Mouse (Mus musculus) kidney, embryonic 16.5 days (tissue): ENCODE measurements around the gene Gal3st3. TPM values are rescaled to one million over a fixed set of nuclear protein-coding genes. Genes with fewer than 3 reads are reported as not detected.

Experiments
- ATAC-seq: fragments of 200-750 bp; cut with Nextera tagmentation; 2 replicates; pipeline ENCODE4 v1.8.0; 2017; ENCODE audit warnings: moderate TSS enrichment; ENCODE audit not compliant: low FRiP score, low TSS enrichment
- H3K27ac ChIP-seq: fragments of 300-500 bp; sonication (generic); 2 replicates; pipeline ENCODE4 v1.5.1; 2014; ENCODE audit warnings: low read length
- H3K27me3 ChIP-seq: fragments of 300-500 bp; sonication (generic); 2 replicates; pipeline ENCODE4 v1.6.1; 2014; ENCODE audit warnings: low read length, control low read depth, mixed read lengths; ENCODE audit not compliant: insufficient read depth
- H3K36me3 ChIP-seq: fragments of 300-500 bp; sonication (generic); 2 replicates; pipeline ENCODE4 v1.6.1; 2014; ENCODE audit warnings: low read length, control low read depth, mixed read lengths; ENCODE audit not compliant: insufficient read depth
- H3K4me1 ChIP-seq: fragments of 300-500 bp; sonication (generic); 2 replicates; pipeline ENCODE4 v1.6.1; 2014; ENCODE audit warnings: low read length, control low read depth, mixed read lengths; ENCODE audit not compliant: insufficient read depth
- H3K4me2 ChIP-seq: fragments of 300-500 bp; sonication (generic); replicated peaks from 2 replicates; pipeline ENCODE4 v1.6.1; 2014; ENCODE audit warnings: low read depth, low read length
- H3K4me3 ChIP-seq: fragments of 300-500 bp; sonication (generic); 2 replicates; pipeline ENCODE4 v1.5.1; 2014; ENCODE audit warnings: mild to moderate bottlenecking, low read length
- H3K9ac ChIP-seq: fragments of 300-500 bp; sonication (generic); replicated peaks from 2 replicates; pipeline ENCODE4 v1.6.1; 2014; ENCODE audit warnings: low read length
- H3K9me3 ChIP-seq: fragments of 300-500 bp; sonication (generic); 2 replicates; pipeline ENCODE4 v1.6.1; 2016; ENCODE audit warnings: low read length, control low read depth
- WGBS: fragments of 180-500 bp; shearing (Covaris S2); extraction: QIAGEN DNeasy Blood & Tissue Kit; methylation state at CpG from one replicate; pipeline ENCODE4 v1.1.7; 2014; 5-methylcytosine and 5-hydroxymethylcytosine counted together
- polyA plus RNA-seq: library from polyadenylated mRNA; unstranded; fragments of >200 nt; fragmentation: Nextera tagmentation; extraction: Ambion mirVana; gene quantifications from 2 replicates; pipeline ENCODE4 v1.2.1, GENCODE M21; 2015

Gal3st3 gene
- polyA plus RNA-seq, 1 experiment from 2014 or later = 3.2 TPM

GRCm38 (mm10) chr19:5302455-5302854 lies 4.3 kb downstream of the Gal3st3 start:
- peaks cover 7% of the 10 kb centered on the region for H3K9me3 ChIP-seq
- H3K4me1 ChIP-seq = peaks cover 7% of the 10 kb centered on the region; the same call in 1 of the 2 replicates
- H3K27ac ChIP-seq = no peak overlapping the region
- no peak for ATAC-seq
- H3K4me3 ChIP-seq = no peak overlapping the region
- no peaks in the 10 kb centered on the region for H3K36me3 ChIP-seq
- no peak overlapping the region for H3K4me2 ChIP-seq
- H3K9ac ChIP-seq = no peak overlapping the region
- WGBS = 23% methylated on average over 4 of the region's 4 CpGs
- H3K27me3 ChIP-seq = no peaks in the 10 kb centered on the region

DNA sequence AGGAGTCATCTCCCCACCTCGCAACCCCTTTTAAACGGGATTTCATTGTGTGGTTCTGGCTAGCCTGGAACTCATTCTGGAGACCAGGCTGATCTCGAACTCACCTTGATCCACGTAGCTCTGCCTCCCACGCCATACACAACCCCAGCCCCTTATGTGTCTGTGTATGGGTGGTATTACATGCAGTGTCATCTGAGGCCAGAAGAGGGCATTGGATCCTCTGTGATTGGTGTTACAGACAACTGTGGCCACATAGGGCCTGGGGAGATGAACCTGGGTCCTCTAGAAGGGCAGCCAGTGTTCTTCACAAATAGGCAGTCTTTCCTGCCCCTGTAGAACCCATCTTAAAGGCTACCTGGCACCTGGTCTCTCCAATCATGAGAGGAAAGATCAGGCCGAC lies 8.1 kb downstream of the Gal3st3 start:
- Histone ChIP-seq H3K4me2 (no peak overlapping the region), H3K4me1 (peaks cover 3% of the 10 kb centered on the region; the same call in 1 of the 2 replicates), H3K27ac (no peak overlapping the region), H3K27me3 (no peaks in the 10 kb centered on the region), H3K36me3 (no peaks in the 10 kb centered on the region), H3K9me3 (peaks cover 13% of the 10 kb centered on the region), H3K9ac (no peak overlapping the region), H3K4me3 (no peak overlapping the region)
- no peak for ATAC-seq
- WGBS = 89% methylated on average over 6 of the region's 6 CpGs

DNA sequence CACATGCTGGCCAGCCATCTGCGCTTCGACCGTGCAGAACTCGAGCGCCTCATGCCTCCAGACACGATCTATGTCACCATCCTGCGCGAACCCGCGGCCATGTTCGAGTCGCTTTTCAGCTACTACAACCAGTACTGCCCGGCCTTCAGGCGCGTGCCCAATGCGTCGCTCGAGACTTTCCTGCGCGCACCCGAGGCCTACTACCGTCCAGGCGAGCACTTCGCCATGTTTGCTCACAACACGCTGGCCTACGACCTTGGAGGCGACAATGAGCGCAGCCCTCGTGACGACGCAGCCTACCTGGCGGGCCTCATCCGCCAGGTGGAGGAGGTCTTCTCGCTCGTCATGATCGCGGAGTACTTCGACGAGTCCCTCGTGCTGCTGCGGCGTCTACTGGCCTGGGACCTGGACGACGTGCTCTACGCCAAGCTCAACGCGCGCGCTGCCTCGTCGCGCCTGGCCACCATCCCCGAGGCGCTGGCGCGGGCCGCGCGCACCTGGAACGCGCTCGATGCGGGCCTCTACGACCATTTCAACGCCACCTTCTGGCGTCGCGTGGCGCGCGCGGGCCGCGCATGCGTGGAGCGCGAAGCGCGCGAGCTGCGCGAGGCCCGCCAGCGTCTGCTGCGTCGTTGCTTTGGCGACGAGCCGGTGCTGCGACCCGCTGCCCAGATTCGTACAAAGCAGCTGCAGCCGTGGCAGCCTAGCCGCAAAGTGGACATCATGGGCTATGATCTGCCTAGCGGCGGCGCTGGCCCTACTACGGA lies 9.0 kb downstream of the Gal3st3 start:
- Histone ChIP-seq H3K27ac (no peak overlapping the region), H3K27me3 (no peaks in the 10 kb centered on the region), H3K4me3 (peak overlapping the region; percentile 26), H3K4me1 (peaks cover 3% of the 10 kb centered on the region; the same call in 1 of the 2 replicates), H3K9me3 (peaks cover 13% of the 10 kb centered on the region), H3K9ac (peak overlapping the region; percentile 14; the same call in 1 of the 2 replicates), H3K4me2 (peak overlapping the region; percentile 48), H3K36me3 (no peaks in the 10 kb centered on the region)
- no peak for ATAC-seq
- WGBS = 41% methylated on average over 98 of the region's 98 CpGs

DNA sequence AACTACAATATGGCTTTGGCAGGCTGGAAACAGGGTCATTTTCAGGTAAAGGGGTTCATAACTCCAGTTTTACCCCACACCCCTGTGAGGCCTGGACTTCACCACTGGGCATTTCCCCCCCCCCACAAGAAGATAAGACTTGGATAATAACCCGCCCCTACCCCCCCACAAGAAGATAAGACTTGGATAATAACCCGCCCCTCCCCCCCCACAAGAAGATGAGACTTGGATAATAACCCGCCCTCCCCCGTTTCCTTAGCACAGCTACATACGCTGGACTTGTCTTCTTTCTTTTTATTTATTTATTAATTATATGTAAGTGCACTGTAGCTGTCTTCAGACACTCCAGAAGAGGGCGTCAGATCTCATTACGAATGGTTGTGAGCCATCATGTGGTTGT lies 10.9 kb downstream of the Gal3st3 start:
- Histone ChIP-seq H3K9ac (no peak overlapping the region), H3K27me3 (no peaks in the 10 kb centered on the region), H3K4me2 (no peak overlapping the region), H3K27ac (no peak overlapping the region), H3K4me3 (no peak overlapping the region), H3K36me3 (no peaks in the 10 kb centered on the region), H3K9me3 (peaks cover 13% of the 10 kb centered on the region), H3K4me1 (peaks cover 3% of the 10 kb centered on the region; the same call in 1 of the 2 replicates)
- no peak for ATAC-seq
- WGBS = 81% methylated on average over 7 of the region's 7 CpGs

DNA sequence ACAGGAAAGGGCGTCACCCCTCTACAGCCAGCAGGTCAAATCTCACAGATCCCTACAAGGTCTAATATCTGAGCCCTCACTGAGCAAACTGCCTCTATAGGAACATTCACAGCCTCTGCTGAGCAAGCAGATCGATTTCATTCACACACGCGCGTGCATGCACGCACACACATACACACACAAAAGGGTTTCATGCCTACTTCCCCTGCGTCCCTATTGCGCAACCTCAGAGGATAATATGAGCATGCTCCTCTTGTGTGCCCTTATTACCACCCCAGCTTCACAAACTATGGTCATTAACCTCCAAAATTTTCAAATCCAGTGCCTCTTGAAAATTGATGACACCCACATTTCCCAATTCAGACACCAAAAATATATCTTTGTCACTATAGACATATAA lies 15.1 kb downstream of the Gal3st3 start:
- no peak for ATAC-seq
- no peaks in the 10 kb centered on the region for H3K4me1 ChIP-seq
- H3K27me3 ChIP-seq = no peaks in the 10 kb centered on the region
- H3K9me3 ChIP-seq = peaks cover 3% of the 10 kb centered on the region; the same call in 1 of the 2 replicates
- no peak overlapping the region for H3K9ac ChIP-seq
- no peak overlapping the region for H3K27ac ChIP-seq
- no peak overlapping the region for H3K4me3 ChIP-seq
- H3K4me2 ChIP-seq = no peak overlapping the region
- 90% methylated on average over 8 of the region's 8 CpGs for WGBS
- no peaks in the 10 kb centered on the region for H3K36me3 ChIP-seq

DNA sequence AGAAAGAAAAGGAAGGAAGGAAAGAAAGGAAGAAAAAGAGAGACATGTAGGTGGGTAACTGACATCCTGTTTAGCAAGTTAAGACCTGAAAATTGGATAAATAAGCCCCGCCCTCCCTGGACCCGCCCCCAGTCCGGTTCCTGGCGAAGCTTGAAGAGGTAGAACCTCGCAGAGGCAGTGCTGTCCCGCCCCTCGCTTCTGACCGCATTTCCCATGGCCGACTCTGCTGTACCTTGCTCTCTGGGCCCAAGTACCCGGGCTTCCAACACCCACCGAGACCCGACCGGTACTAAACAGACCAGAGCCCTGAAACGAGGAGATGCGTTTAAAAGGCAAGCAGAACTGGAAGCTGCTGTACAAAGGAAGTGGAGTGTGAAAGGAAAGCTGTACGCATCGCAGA lies 25.7 kb downstream of the Gal3st3 start:
- Histone ChIP-seq H3K27me3 (no peaks in the 10 kb centered on the region), H3K4me3 (peak overlapping the region; percentile 25), H3K36me3 (no peaks in the 10 kb centered on the region), H3K9ac (no peak overlapping the region), H3K27ac (peak overlapping the region; percentile 16; the same call in 1 of the 2 replicates), H3K4me2 (peak overlapping the region; percentile 50), H3K4me1 (no peaks in the 10 kb centered on the region; the same call in 1 of the 2 replicates), H3K9me3 (no peaks in the 10 kb centered on the region)
- WGBS = 28% methylated on average over 17 of the region's 17 CpGs
- ATAC-seq = no peak

- Histone ChIP-seq H3K4me1 (no peaks in the 10 kb centered on the region; the same call in 1 of the 2 replicates), H3K9me3 (no peaks in the 10 kb centered on the region), H3K4me2 (no peak overlapping the region), H3K36me3 (no peaks in the 10 kb centered on the region), H3K27me3 (no peaks in the 10 kb centered on the region), H3K27ac (peak overlapping the region; percentile 61), H3K4me3 (no peak overlapping the region), H3K9ac (no peak overlapping the region)
- WGBS = 77% methylated on average over 19 of the region's 19 CpGs
- ATAC-seq = peak; percentile 57; the same call in 1 of the 2 replicates
Measured at GRCm38 (mm10) chr19:5327970-5328369, 29.8 kb downstream of the Gal3st3 start.

DNA sequence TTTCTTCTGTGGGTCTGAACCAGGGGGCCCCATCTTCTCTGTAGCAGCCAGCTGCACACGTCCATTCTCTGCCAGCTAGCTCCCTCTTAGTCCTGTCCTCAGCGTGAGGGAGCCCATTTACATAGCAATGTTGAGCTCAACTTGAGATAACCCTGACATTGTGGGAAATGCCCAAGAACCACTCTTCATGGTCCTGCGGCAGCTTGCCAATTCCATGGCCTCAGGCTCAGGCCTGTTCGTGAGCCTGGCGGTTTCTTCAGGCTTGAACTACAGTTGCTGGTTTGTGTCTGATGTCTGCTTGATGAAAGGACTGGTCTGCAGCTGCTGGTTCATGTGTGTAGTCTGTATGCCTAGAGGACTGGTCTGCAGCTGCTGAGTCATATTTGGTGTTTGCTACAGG lies 36.6 kb downstream of the Gal3st3 start:
- 65% methylated on average over 5 of the region's 5 CpGs for WGBS
- Histone ChIP-seq H3K9me3 (no peaks in the 10 kb centered on the region), H3K27ac (no peak overlapping the region)

DNA sequence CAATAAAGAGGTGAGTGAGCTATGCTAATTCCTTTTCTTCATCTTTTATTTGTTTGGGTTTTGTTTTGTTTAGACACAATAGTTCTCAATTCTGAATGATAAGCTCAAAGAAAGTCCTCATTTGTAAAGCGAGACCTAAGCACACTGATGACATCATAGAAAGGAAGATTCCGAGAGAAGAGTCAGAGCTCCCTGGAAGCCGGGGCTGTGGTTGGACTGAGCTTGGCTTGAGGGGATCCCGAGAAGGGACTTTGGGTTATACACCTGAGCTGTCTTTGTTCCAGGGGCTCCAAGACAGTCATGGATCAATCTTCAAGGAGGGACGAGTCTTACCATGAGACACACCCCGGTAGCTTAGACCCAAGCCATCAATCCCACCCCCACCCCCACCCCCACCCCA lies 37.3 kb downstream of the Gal3st3 start, which contains the start of gene Catsper1:
TSS of gene Catsper1 (plus strand) at position 301 of the 400 bp plus-strand sequence.
- Histone ChIP-seq H3K4me3 (no peak within 1 kb of the TSS), H3K4me2 (no peak within 1 kb of the TSS), H3K9me3 (no peaks in the 10 kb centered on the region), H3K36me3 (no peaks in the 10 kb centered on the region), H3K4me1 (peaks cover 3% of the 10 kb centered on the region; the same call in 1 of the 2 replicates), H3K9ac (no peak within 1 kb of the TSS; the same call in 1 of the 2 replicates), H3K27ac (no peak within 1 kb of the TSS), H3K27me3 (no peaks in the 10 kb centered on the region)
- WGBS = 89% methylated on average over 6 of the region's 6 CpGs
- no peak for ATAC-seq

More for the DNA sequence above, 36.6 kb downstream of the Gal3st3 start:
- no peak overlapping the region for H3K4me2 ChIP-seq
- H3K9ac ChIP-seq = no peak overlapping the region; the same call in 1 of the 2 replicates
- no peak for ATAC-seq
- no peaks in the 10 kb centered on the region for H3K27me3 ChIP-seq
- H3K4me1 ChIP-seq = peaks cover 3% of the 10 kb centered on the region; the same call in 1 of the 2 replicates
- no peaks in the 10 kb centered on the region for H3K36me3 ChIP-seq
- H3K4me3 ChIP-seq = no peak overlapping the region

DNA sequence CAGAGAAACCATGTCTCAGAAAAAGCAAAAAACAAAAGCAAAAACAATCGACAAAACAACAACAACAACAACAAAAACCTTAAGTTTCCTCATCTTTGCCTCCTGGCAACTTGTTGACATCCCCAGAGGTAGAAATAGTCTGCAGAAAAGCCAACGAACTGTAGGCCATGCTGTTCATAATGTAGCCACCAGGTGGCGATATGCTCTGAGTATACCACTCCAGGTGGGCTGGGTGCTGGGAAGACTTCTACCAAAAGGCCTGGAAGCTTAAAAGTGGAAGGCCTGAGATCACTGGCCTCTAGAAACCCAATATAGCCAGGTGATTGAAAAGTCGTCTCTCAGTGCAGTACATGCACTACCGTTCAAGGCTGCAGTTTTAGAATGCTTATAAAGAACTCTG lies 39.8 kb downstream of the Gal3st3 start:
- peaks cover 3% of the 10 kb centered on the region; the same call in 1 of the 2 replicates for H3K4me1 ChIP-seq
- H3K9me3 ChIP-seq = no peaks in the 10 kb centered on the region
- no peaks in the 10 kb centered on the region for H3K27me3 ChIP-seq
- H3K27ac ChIP-seq = no peak overlapping the region
- no peak overlapping the region for H3K4me2 ChIP-seq
- no peak overlapping the region for H3K9ac ChIP-seq
- H3K4me3 ChIP-seq = no peak overlapping the region
- ATAC-seq = no peak
- H3K36me3 ChIP-seq = no peaks in the 10 kb centered on the region
- 14% methylated on average over 5 of the region's 5 CpGs for WGBS
